Mouse (Mus musculus) retina, adult 2 months (tissue): ENCODE data around the gene A730071L15Rik.

Experiments
- DNase-seq: peaks from one replicate; pipeline ENCODE4 v3.0.0-alpha.2; 2012; ENCODE audit warnings: low read depth, low spot score

Gene A730071L15Rik

GRCm38 (mm10) chr11:6199410-6200086 lies at the start of gene A730071L15Rik:
A730071L15Rik (plus strand) TSS chr11:6200029.
- no peak for DNase-seq

- no peak for DNase-seq
These were observed 47.0 kb upstream of the A730071L15Rik start for GRCm38 (mm10) chr11:6152864-6153263.

GRCm38 (mm10) chr11:6154211-6154701 lies 45.6 kb upstream of the A730071L15Rik start:
- DNase-seq, result no peak

- DNase-seq, result no peak
These were observed 43.2 kb upstream of the A730071L15Rik start for GRCm38 (mm10) chr11:6156651-6157050.

- no peak for DNase-seq
These were observed 42.7 kb upstream of the A730071L15Rik start for GRCm38 (mm10) chr11:6157119-6157518.

GRCm38 (mm10) chr11:6158515-6158914 lies 41.3 kb upstream of the A730071L15Rik start:
- no peak for DNase-seq

- no peak for DNase-seq
These were observed 40.0 kb upstream of the A730071L15Rik start for GRCm38 (mm10) chr11:6159704-6160275.

- no peak for DNase-seq
These were observed 39.1 kb upstream of the A730071L15Rik start for GRCm38 (mm10) chr11:6160663-6161271.

- no peak for DNase-seq
These were observed 38.3 kb upstream of the A730071L15Rik start for GRCm38 (mm10) chr11:6161549-6161948.

GRCm38 (mm10) chr11:6163062-6163461 lies 36.8 kb upstream of the A730071L15Rik start:
- no peak for DNase-seq

GRCm38 (mm10) chr11:6163706-6164105 lies 36.1 kb upstream of the A730071L15Rik start:
- no peak for DNase-seq

- no peak for DNase-seq
These were observed 35.0 kb upstream of the A730071L15Rik start for GRCm38 (mm10) chr11:6164781-6165180.

- DNase-seq, result no peak
These were observed 34.3 kb upstream of the A730071L15Rik start for GRCm38 (mm10) chr11:6165391-6166081.

- DNase-seq, result no peak
These were observed 33.5 kb upstream of the A730071L15Rik start for GRCm38 (mm10) chr11:6166351-6166750.

- DNase-seq, result no peak
These were observed 30.7 kb upstream of the A730071L15Rik start for GRCm38 (mm10) chr11:6169041-6169663.

GRCm38 (mm10) chr11:6174719-6175118 lies 25.1 kb upstream of the A730071L15Rik start:
- no peak for DNase-seq

- DNase-seq, result no peak
These were observed 24.3 kb upstream of the A730071L15Rik start for GRCm38 (mm10) chr11:6175506-6175905.

GRCm38 (mm10) chr11:6177781-6178420 lies 21.9 kb upstream of the A730071L15Rik start:
- DNase-seq, result no peak

- no peak for DNase-seq
These were observed 21.1 kb upstream of the A730071L15Rik start for GRCm38 (mm10) chr11:6178673-6179166.

- no peak for DNase-seq
These were observed 20.6 kb upstream of the A730071L15Rik start for GRCm38 (mm10) chr11:6179194-6179593.

- DNase-seq, result no peak
These were observed 18.9 kb upstream of the A730071L15Rik start for GRCm38 (mm10) chr11:6180811-6181399.
